Mouse (Mus musculus) limb, embryonic 10.5 days (tissue): ENCODE data around the gene Ccdc28b. TPM values are rescaled to one million over a fixed set of nuclear protein-coding genes. Genes with fewer than 3 reads are reported as not detected.

ENCODE experiments used
- DNase-seq: peaks from one replicate; pipeline ENCODE4 v3.0.0-alpha.2; 2017; ENCODE audit warnings: low spot score
- H3K27ac ChIP-seq: fragments of 300-500 bp; sonication (generic); 2 replicates; pipeline ENCODE4 v1.5.1; 2016; ENCODE audit warnings: mild to moderate bottlenecking
- H3K27me3 ChIP-seq: fragments of 300-500 bp; sonication (generic); 2 replicates; pipeline ENCODE4 v1.6.1; 2016; ENCODE audit warnings: low read depth, mild to moderate bottlenecking; ENCODE audit not compliant: poor library complexity, severe bottlenecking
- H3K36me3 ChIP-seq: fragments of 300-500 bp; sonication (generic); 2 replicates; pipeline ENCODE4 v1.6.1; 2016; ENCODE audit warnings: mild to moderate bottlenecking, moderate library complexity
- H3K4me1 ChIP-seq: fragments of 300-500 bp; sonication (generic); 2 replicates; pipeline ENCODE4 v1.6.1; 2016
- H3K4me3 ChIP-seq: fragments of 300-500 bp; sonication (generic); 2 replicates; pipeline ENCODE4 v1.5.1; 2016; ENCODE audit warnings: mild to moderate bottlenecking, moderate library complexity
- H3K9me3 ChIP-seq: fragments of 300-500 bp; sonication (generic); replicated peaks from 2 replicates; pipeline ENCODE4 v1.6.1; 2016; ENCODE audit warnings: mild to moderate bottlenecking
- WGBS: fragments of 180-500 bp; shearing (Covaris S2); methylation state at CpG from one replicate; pipeline ENCODE4 v1.1.7; 2016; 5-methylcytosine and 5-hydroxymethylcytosine counted together
- polyA plus RNA-seq: library from polyadenylated mRNA; unstranded; fragments of >200 nt; fragmentation: Nextera tagmentation; extraction: Ambion mirVana; gene quantifications from 2 replicates; pipeline ENCODE4 v1.2.1, GENCODE M21; 2016

Gene Ccdc28b
- polyA plus RNA-seq, 1 experiment from 2014 or later = 42.3 TPM

DNA sequence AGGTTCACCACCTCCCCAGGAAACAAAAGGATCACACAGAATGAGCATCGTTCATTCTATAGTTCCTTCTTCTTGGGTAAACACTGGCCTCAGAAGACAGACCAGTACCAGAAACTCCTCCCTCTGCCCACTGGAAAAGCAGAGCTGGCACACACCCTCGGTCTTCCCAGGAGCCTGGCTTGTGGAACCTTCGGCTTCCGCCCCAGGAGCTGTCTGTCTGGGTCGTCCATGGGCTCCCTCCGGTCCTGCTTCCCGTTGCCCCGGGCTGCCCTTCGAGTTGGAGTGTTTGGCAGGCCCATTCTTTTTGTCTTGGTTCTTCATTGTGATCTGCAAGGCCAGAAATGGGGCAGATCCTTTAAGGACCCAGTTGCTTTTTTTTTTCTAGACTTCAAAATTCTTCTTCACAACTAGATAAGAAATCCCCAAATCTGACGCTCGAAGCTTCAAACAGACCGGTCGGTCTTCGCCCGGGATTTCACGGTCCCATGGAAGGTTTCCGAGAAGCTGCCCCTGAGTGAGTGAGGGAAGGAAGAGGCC lies 16.4 kb upstream of the Ccdc28b start:
- Histone ChIP-seq H3K27me3 (no peaks in the 10 kb centered on the region), H3K4me3 (peak overlapping the region; percentile 78), H3K9me3 (no peaks in the 10 kb centered on the region), H3K27ac (peak overlapping the region; percentile 93), H3K36me3 (peaks cover 69% of the 10 kb centered on the region), H3K4me1 (peaks cover 27% of the 10 kb centered on the region)
- WGBS = 13% methylated on average over 17 of the region's 17 CpGs
- no peak for DNase-seq

- no peak for DNase-seq
- Histone ChIP-seq H3K27me3 (no peaks in the 10 kb centered on the region), H3K9me3 (no peaks in the 10 kb centered on the region), H3K4me1 (peaks cover 27% of the 10 kb centered on the region), H3K4me3 (peak overlapping the region; percentile 78), H3K27ac (no peak overlapping the region), H3K36me3 (peaks cover 69% of the 10 kb centered on the region)
- WGBS = 93% methylated on average over 15 of the region's 15 CpGs
Observed at GRCm38 (mm10) chr4:129639221-129639620, 15.5 kb upstream of the Ccdc28b start.

DNA sequence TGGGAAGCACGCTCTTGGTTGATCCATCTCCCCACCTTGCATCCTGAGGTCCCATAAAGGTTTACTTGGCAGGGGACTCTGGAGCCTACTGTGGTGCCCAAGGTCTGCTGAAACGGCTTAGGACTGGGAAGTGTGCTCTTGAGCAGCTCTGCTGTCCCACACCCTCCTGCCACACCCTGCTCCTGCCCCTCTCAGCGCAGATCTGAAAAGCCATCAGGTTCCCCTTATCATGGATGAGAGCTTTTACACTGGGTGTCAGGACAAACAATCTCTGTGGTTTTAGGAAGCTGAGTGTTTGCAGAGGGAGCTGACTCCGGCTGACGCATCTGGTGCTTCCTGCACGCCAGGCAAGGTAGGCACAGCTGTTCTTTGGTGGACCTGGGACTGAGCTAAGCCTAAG lies 10.1 kb upstream of the Ccdc28b start:
- H3K9me3 ChIP-seq = no peaks in the 10 kb centered on the region
- no peak overlapping the region for H3K4me3 ChIP-seq
- 93% methylated on average over 6 of the region's 6 CpGs for WGBS

DNA sequence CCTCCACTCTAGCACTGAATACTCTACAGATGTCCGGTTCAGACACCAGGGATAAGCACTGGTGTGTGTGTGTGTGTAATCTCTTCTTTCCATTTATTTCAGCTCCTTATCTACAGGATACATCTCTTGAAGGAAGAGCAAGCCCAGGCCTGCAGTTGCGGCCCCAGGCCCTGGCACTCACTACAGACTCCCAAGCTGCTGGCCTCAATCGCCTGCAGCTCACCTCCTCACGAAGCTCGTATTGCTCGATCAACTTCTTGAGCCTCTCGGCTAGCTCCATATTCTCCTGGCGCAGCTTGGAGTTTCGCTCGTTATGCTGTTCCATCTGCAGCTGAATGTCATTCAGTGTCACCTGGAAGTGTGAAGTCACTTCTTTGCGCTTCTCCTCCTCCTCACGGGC lies 8.1 kb upstream of the Ccdc28b start:
- no peaks in the 10 kb centered on the region for H3K27me3 ChIP-seq
- WGBS = 94% methylated on average over 12 of the region's 12 CpGs
- H3K4me1 ChIP-seq = no peaks in the 10 kb centered on the region
- no peak overlapping the region for H3K4me3 ChIP-seq
- H3K36me3 ChIP-seq = peaks cover 100% of the 10 kb centered on the region
- H3K9me3 ChIP-seq = no peaks in the 10 kb centered on the region
- no peak for DNase-seq
- no peak overlapping the region for H3K27ac ChIP-seq

More for the DNA sequence above, 10.1 kb upstream of the Ccdc28b start:
- no peaks in the 10 kb centered on the region for H3K27me3 ChIP-seq
- no peak for DNase-seq
- H3K27ac ChIP-seq = no peak overlapping the region
- peaks cover 99% of the 10 kb centered on the region for H3K36me3 ChIP-seq
- H3K4me1 ChIP-seq = peaks cover 5% of the 10 kb centered on the region

DNA sequence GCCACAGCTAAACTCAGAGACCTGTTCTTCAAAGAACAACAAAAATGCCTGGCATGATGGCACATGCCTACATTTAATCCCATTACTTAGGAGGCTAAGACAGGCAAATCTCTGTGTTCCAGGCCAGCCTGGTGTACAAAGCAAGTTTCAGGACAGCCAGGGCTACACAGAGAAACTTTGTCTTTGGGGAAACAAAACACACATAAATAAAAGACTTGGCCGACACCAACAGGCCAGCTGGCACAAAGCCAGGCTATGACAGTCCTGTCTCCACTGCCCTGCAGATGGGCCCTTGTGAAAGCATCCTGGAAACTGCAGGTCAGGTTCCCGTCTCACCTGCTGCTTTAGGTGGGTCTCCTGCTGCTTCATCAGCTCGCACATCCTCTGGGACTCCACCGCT lies 7.2 kb upstream of the Ccdc28b start:
- Histone ChIP-seq H3K9me3 (no peaks in the 10 kb centered on the region), H3K36me3 (peaks cover 100% of the 10 kb centered on the region), H3K27me3 (no peaks in the 10 kb centered on the region), H3K4me1 (peaks cover 3% of the 10 kb centered on the region; the same call in 1 of the 2 replicates), H3K27ac (no peak overlapping the region), H3K4me3 (no peak overlapping the region)
- 90% methylated on average over 4 of the region's 4 CpGs for WGBS
- DNase-seq = no peak

DNA sequence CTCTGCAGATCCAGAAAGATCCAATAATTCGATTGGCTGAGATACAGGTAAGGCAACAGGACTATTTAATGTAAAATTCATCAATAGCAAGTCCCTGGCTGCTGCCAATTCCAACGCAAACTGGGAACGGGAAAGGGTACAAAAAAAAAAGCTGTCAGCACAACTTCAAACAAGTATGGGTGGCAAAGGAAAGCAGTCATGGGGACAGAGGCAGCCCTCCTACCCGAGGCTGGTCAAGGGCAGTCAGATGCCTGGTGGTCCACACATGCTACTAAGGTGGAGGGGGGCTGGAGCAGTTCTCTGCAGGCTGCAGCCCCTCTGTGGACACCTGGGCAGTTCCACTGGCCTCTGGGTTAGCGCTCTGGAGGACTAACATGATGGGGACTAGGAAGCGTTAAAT lies 2.3 kb upstream of the Ccdc28b start:
- WGBS = 76% methylated on average over 6 of the region's 6 CpGs
- Histone ChIP-seq H3K36me3 (peaks cover 53% of the 10 kb centered on the region), H3K4me1 (peaks cover 43% of the 10 kb centered on the region), H3K27me3 (no peaks in the 10 kb centered on the region), H3K9me3 (no peaks in the 10 kb centered on the region), H3K27ac (no peak overlapping the region), H3K4me3 (no peak overlapping the region)
- no peak for DNase-seq

- Histone ChIP-seq H3K9me3 (no peaks in the 10 kb centered on the region), H3K4me1 (peaks cover 43% of the 10 kb centered on the region), H3K36me3 (peaks cover 53% of the 10 kb centered on the region), H3K4me3 (no peak overlapping the region), H3K27ac (0 out of 2 replicates have a peak overlapping the region, but pooled peaks have one; percentile 81), H3K27me3 (no peaks in the 10 kb centered on the region)
- 37% methylated on average over 4 of the region's 4 CpGs for WGBS
- DNase-seq = no peak
Observed at GRCm38 (mm10) chr4:129625496-129625895, 1.7 kb upstream of the Ccdc28b start.

GRCm38 (mm10) chr4:129625029-129625370 lies 1.3 kb upstream of the Ccdc28b start:
- peaks cover 48% of the 10 kb centered on the region for H3K36me3 ChIP-seq
- WGBS = 3% methylated on average over 6 of the region's 6 CpGs
- no peaks in the 10 kb centered on the region for H3K9me3 ChIP-seq

GRCm38 (mm10) chr4:129624281-129625028 lies 708 bp upstream of the Ccdc28b start:
- Histone ChIP-seq H3K4me3 (peak overlapping the region; percentile 62), H3K4me1 (peaks cover 43% of the 10 kb centered on the region), H3K27ac (peak overlapping the region; percentile 81), H3K36me3 (peaks cover 43% of the 10 kb centered on the region), H3K27me3 (no peaks in the 10 kb centered on the region), H3K9me3 (no peaks in the 10 kb centered on the region)
- peak; percentile 80 for DNase-seq
- 1% methylated on average over 18 of the region's 18 CpGs for whole genome bisulfite sequencing

More at GRCm38 (mm10) chr4:129625029-129625370, 1.3 kb upstream of the Ccdc28b start:
- Histone ChIP-seq H3K27me3 (no peaks in the 10 kb centered on the region), H3K4me3 (peak overlapping the region; percentile 62), H3K27ac (peak overlapping the region; percentile 81), H3K4me1 (peaks cover 43% of the 10 kb centered on the region)
- peak; percentile 77 for DNase-seq

DNA sequence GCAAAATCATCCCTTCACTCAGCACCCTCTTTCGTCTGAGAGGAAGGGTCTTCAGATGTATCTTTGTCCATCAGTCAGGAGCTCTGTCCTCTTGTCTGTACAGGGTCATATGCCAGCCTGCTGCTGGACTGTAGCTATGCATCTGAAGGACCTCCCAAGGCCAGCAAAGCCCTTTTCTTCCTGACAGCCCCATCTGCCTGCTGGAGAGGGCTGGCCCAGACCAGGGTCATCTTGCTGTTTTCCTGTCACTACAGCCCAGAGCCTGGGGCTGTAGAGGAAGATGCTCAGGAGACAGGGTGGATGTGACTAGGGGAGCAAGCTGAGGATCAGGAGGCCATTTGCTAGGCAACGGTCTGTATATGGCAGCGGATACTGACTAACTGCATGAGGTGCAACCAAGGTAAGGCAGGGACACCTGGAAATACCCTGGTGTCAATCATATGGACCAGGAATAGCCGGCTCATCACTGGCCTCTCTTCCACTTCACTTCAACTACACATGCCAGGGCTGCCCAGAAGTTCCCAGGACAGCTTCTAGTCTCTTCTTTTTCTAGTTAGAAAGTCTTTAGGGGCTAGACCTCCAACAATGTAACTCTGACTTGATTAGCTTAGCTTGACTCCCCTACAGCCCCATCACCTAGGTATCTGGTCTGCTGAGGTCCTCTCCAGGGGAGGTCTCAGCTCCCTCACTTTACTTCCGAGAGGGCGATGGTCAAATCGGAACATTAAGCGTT lies 778 bp downstream of the Ccdc28b start:
- H3K4me3 ChIP-seq = peak overlapping the region; percentile 62
- no peak for DNase-seq
- peaks cover 55% of the 10 kb centered on the region for H3K4me1 ChIP-seq
- H3K27me3 ChIP-seq = no peaks in the 10 kb centered on the region
- H3K27ac ChIP-seq = peak overlapping the region; percentile 81
- peaks cover 28% of the 10 kb centered on the region for H3K36me3 ChIP-seq
- H3K9me3 ChIP-seq = no peaks in the 10 kb centered on the region
- 25% methylated on average over 8 of the region's 8 CpGs for WGBS

DNA sequence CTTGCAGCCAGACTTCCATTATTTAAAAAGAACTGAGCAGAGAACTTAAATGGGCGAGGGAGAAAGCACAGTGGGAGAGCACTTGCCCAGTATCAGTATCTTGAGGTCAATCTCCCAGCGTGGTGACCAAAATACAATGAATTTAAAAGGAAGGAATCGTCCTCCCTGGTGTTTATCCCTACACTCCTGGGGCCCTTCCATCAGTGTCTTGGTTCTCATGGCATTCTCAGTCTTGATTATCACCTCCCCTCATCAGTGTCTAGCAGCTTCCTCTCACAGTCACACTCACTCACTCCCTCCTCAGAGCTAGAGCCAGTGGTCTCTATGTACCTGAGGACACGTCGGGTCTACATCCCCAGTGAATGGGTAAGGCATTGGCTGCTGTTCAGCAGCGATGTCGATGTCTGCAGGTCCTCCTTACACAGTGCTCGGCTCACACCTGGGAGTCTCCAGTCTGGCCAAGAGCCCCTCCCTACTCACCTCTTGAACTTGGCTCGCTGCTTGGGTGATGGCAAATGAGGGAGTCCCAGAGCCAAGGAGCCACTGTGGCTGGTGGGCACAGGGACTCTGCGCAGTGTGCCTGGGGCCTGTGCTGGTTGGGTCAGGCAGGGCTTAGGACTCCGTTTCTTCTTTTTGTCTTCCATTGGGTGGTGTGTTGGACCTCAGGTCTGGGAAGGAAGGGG lies 1.5 kb downstream of the Ccdc28b start:
- Histone ChIP-seq H3K27ac (peak overlapping the region; percentile 81), H3K4me3 (peak overlapping the region; percentile 62; the same call in 1 of the 2 replicates), H3K9me3 (no peaks in the 10 kb centered on the region), H3K27me3 (no peaks in the 10 kb centered on the region), H3K36me3 (peaks cover 27% of the 10 kb centered on the region), H3K4me1 (peaks cover 58% of the 10 kb centered on the region)
- no peak for DNase-seq
- 79% methylated on average over 11 of the region's 11 CpGs for WGBS

DNA sequence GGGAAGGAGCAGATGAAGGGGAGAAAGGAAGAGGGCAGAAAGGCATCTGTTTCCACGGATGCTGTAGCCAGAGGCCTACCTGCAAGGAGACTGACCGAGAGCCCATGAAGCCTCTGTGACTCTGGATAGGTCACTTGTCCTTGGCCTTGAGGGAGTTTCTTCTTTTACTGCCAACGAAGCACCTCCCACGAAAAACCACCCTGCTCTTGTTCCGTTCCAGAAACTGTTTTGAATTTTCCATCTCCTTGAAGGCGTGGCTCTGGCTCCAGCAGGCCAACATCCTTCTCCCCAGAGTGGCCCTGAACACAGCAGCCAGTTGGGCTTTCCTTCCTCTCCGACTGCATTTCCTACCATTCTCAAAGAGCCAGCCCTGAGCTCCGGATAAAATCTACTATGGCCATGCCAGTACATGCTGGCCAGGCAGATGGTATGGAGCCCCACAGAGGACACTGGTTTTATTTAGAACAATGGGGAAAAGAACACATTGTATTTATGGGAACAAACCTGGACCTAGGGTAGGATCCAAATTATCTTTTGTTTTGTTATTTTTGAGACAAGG lies 2.4 kb downstream of the Ccdc28b start:
- Histone ChIP-seq H3K27ac (no peak overlapping the region), H3K4me1 (peaks cover 58% of the 10 kb centered on the region), H3K4me3 (no peak overlapping the region), H3K27me3 (no peaks in the 10 kb centered on the region), H3K36me3 (peaks cover 27% of the 10 kb centered on the region), H3K9me3 (no peaks in the 10 kb centered on the region)
- DNase-seq = no peak
- WGBS = 86% methylated on average over 8 of the region's 8 CpGs
